Mouse (Mus musculus): Measurements from ENCODE around the gene Zfp804b.

- no peak for TF ChIP-seq CTCF (IDR thresholded peaks at IDR 0.05; ENCODE audit: control insufficient read depth, insufficient read depth, insufficient read length)
- TF ChIP-seq USF1 (IDR thresholded peaks at IDR 0.05; ENCODE audit: low read depth): no peak
- TF ChIP-seq MYOD1 (IDR thresholded peaks at IDR 0.05; ENCODE audit: control insufficient read depth, insufficient read length, low read depth): no peak
- TF ChIP-seq FOSL1 (IDR thresholded peaks at IDR 0.05; ENCODE audit: insufficient read depth, low read length, poor library complexity, severe bottlenecking): no peak
- no peak for TF ChIP-seq MAX (IDR thresholded peaks at IDR 0.05)
Observed at GRCm38 (mm10) chr5:7177589-7177988, 167.0 kb downstream of the Zfp804b start.
